Mouse (Mus musculus) embryo, embryonic 11 days (tissue): ENCODE measurements around the gene Abi1.
"Not testable (repeated sequence)": the region's sequence is repeated elsewhere in the genome, so short reads cannot be mapped to it uniquely, and the experiment has no call there.

Experiments used
- DNase-seq: peaks from one replicate; pipeline ENCODE4 v3.0.0-alpha.2; 2015

Abi1 gene

GRCm38 (mm10) chr2:22957415-22957814, 82.6 kb downstream of the Abi1 start:
- DNase-seq: no peak

- no peak for DNase-seq
These were observed 84.1 kb downstream of the Abi1 start for GRCm38 (mm10) chr2:22955914-22956313.

- no peak for DNase-seq
These were observed 85.8 kb downstream of the Abi1 start for GRCm38 (mm10) chr2:22954278-22954677.

DNA sequence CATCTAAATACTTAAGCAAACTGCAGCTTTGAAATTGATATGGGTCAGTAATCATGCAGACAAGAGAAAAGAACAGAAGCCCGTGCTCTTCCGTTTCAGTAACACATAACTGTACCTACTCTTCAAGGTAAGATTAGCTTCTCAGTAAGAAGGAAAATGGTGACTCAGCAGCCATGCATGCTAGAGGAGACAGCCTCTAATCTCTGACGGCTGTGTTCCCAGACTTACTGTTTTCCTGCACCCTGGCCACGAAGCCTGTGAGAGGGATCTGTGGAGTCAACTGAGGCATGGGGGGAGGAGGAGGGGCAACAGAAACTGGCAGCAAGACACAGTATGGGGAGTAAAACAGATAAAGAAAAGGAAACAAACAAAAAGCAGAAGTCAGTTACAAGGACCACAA, 90.1 kb downstream of the Abi1 start:
- no peak for DNase-seq

GRCm38 (mm10) chr2:22933556-22933955, 106.5 kb downstream of the Abi1 start:
- DNase-seq: no peak

- DNase-seq: no peak
These were observed 111.8 kb downstream of the Abi1 start for GRCm38 (mm10) chr2:22928259-22928658.

DNA sequence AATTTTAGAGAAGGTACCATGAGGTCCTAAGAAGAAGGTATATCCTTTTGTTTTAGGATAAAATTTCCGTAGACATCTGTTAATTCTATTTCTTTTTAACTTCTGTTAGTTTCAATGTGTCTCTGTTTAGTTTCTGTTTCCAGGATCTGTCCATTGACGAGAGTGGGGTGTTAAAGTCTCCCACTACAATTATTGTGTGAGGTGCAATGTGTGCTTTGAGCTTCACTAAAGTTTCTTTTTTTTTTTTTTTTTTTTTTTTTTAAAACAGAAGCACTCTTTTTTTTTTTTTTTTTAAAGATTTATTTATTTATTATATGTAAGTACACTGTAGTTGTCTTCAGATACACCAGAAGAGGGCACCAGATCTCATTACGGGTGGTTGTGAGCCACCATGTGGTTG, 114.1 kb downstream of the Abi1 start:
- DNase-seq: not testable (repeated sequence)

- no peak for DNase-seq
These were observed 121.4 kb downstream of the Abi1 start for GRCm38 (mm10) chr2:22918651-22919050.

GRCm38 (mm10) chr2:22914421-22914820, 125.6 kb downstream of the Abi1 start:
- DNase-seq: no peak

- no peak for DNase-seq
These were observed 136.1 kb downstream of the Abi1 start for GRCm38 (mm10) chr2:22903947-22904346.

DNA sequence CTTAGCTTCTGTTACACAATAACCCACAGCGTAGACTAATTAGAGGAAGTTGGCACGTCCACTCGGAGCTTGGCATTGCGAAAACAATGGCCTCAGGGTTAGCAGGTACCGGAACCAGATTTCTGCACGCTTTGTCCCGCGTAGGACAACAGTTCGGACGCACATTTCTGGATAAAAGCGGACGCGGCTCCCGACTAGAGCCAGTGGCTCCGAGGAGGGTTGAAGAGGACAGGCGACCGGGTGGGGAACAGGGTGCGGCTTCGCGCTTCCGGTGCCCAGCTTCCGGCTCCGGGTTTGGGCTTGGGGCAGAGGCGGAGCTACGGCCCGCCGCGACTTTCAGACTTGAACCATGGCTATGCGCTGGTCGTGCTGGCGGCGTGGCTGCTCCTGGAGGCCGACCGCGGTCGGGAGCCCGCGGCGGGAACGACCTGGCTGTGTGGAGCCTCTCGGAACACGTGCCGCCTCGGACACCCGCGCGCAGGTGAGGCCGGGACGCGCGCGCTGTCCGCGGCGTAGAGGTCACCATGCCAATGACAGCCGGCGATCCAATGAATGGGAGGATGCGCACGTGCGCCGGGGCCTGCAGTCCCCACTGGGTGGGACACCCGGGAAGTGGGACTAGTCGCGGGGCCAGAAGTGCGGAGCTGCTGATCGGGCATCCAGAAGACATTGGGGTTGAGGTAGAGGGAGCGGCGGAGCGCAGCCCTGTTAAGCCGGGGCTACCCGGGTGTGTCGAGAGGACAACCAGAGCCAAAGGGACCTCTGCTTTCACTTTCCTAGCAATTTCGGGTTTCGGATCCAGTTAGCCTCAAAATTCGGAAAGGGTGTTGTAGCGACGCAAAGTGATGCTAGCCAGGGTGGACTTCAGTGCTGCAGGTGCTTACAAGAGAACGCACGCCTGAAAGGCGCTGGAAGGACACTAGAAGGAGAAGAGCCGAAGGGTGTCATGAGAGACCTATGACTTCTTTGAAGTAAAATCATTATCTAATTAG, 144.5 kb downstream of the Abi1 start, which contains the start of gene Pdss1:
TSS of gene Pdss1 (plus strand) at position 241 of the 992 bp plus-strand sequence.
- peak; percentile 93 for DNase-seq

DNA sequence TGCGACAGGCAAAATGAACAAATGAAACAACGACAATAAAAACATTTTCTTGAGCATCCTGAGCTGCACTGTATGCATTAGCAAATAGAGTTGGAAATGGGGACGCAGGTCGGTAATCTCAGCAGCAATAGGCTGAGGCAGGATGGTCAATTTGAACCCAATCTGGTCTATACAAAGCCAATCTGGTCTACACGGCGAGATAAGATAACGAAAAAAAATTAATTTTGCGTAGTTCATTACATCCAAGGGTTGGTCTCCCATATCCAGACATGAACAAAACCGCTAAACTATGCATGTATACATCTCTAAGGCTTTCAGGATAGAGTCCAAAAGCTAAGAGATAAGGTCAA, 145.1 kb downstream of the Abi1 start:
- no peak for DNase-seq
